Mouse (Mus musculus) heart, embryonic 14.5 days (tissue): ENCODE measurements around the gene Mob1b. TPM values are rescaled to one million over a fixed set of nuclear protein-coding genes. Genes with fewer than 3 reads are reported as not detected.
A peak's percentile ranks its signal among the peaks of the same experiment; 100 is the strongest.

ENCODE experiments used
- ATAC-seq: fragments of 200-750 bp; cut with Nextera tagmentation; 2 replicates; pipeline ENCODE4 v1.8.0; 2017; ENCODE audit warnings: low read depth, moderate TSS enrichment; ENCODE audit not compliant: insufficient number of reproducible peaks, insufficient read depth, low FRiP score
- H3K27ac ChIP-seq, 2 experiments: fragments of 200-500 bp in 1 of 2; fragments of 300-500 bp in 1 of 2; sonication (generic) in 1 of 2; replicated peaks in 1 of 2; 2 replicates each; pipeline ENCODE4 v1.5.1; 2012 to 2014; ENCODE audit warnings: low read depth in 2 of 2, low read length in 2 of 2, control low read depth in 1 of 2, mild to moderate bottlenecking in 1 of 2, mixed read lengths in 1 of 2; ENCODE audit not compliant: control insufficient read depth in 1 of 2, insufficient read depth in 1 of 2
- H3K27me3 ChIP-seq: fragments of 300-500 bp; sonication (generic); 2 replicates; pipeline ENCODE4 v1.6.1; 2014; ENCODE audit warnings: mild to moderate bottlenecking, low read length, control low read depth; ENCODE audit not compliant: control insufficient read depth, insufficient read depth
- H3K36me3 ChIP-seq: fragments of 300-500 bp; sonication (generic); 2 replicates; pipeline ENCODE4 v1.6.1; 2014; ENCODE audit warnings: mild to moderate bottlenecking, control low read depth, low read length, mixed read lengths; ENCODE audit not compliant: control insufficient read depth, insufficient read depth
- H3K4me1 ChIP-seq, 2 experiments: fragments of 200-500 bp in 1 of 2; fragments of 300-500 bp in 1 of 2; sonication (generic) in 1 of 2; 2 replicates each; pipeline ENCODE4 v1.6.1; 2012 to 2014; ENCODE audit warnings: low read length in 2 of 2, control low read depth in 1 of 2, mixed read lengths in 1 of 2; ENCODE audit not compliant: control insufficient read depth in 2 of 2, insufficient read depth in 2 of 2
- H3K4me2 ChIP-seq: fragments of 300-500 bp; sonication (generic); 2 replicates; pipeline ENCODE4 v1.6.1; 2014; ENCODE audit warnings: mild to moderate bottlenecking, low read length
- H3K4me3 ChIP-seq, 2 experiments: fragments of 200-500 bp in 1 of 2; fragments of 300-500 bp in 1 of 2; sonication (generic) in 1 of 2; 2 replicates each; pipeline ENCODE4 v1.5.1; 2012 to 2014; ENCODE audit warnings: low read length in 2 of 2, mild to moderate bottlenecking in 2 of 2, control low read depth in 1 of 2, low read depth in 1 of 2, moderate library complexity in 1 of 2; ENCODE audit not compliant: control insufficient read depth in 1 of 2, insufficient read depth in 1 of 2
- H3K9ac ChIP-seq: fragments of 300-500 bp; sonication (generic); 2 replicates; pipeline ENCODE4 v1.6.1; 2014; ENCODE audit warnings: mild to moderate bottlenecking, low read length
- H3K9me3 ChIP-seq: fragments of 300-500 bp; sonication (generic); 2 replicates; pipeline ENCODE4 v1.6.1; 2016; ENCODE audit warnings: low read length, control low read depth; ENCODE audit not compliant: control insufficient read depth
- WGBS: fragments of 180-500 bp; shearing (Covaris S2); extraction: QIAGEN DNeasy Blood & Tissue Kit; methylation state at CpG from one replicate; pipeline ENCODE4 v1.1.7; 2014; 5-methylcytosine and 5-hydroxymethylcytosine counted together
- polyA plus RNA-seq: library from polyadenylated mRNA; unstranded; fragments of >200 nt; fragmentation: Nextera tagmentation; extraction: Ambion mirVana; gene quantifications from 2 replicates; pipeline ENCODE4 v1.2.1, GENCODE M21; 2014

Mob1b gene
- polyA plus RNA-seq, 1 experiment from 2014 or later, result 31.0 TPM

DNA sequence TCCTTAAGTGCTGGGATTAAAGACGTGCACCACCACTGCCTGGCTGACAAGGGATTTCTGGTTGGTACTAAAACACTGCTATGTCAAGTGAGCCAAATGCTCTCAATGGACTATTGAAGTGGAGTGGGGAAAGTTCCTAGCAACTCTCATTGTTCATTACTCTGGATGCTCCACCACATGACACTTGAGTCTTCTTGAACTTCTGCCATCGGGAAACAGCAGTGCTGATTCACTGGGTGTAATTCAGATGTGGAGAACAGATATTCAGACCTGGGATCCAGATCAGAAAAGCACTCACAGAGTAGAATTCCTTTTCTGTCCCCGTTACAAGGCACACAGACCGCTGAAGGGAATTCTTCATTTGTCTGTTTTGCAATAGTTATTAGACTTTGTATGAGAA is 17.1 kb upstream of the Mob1b start:
- Histone ChIP-seq H3K4me3 (no peak overlapping the region), H3K27ac (no peak overlapping the region), H3K4me2 (no peak overlapping the region), H3K4me1 (no peaks in the 10 kb centered on the region), H3K9ac (no peak overlapping the region), H3K9me3 (no peaks in the 10 kb centered on the region), H3K27me3 (no peaks in the 10 kb centered on the region), H3K36me3 (no peaks in the 10 kb centered on the region)
- no peak for ATAC-seq
- WGBS, result 71% methylated on average over 4 of the region's 4 CpGs

DNA sequence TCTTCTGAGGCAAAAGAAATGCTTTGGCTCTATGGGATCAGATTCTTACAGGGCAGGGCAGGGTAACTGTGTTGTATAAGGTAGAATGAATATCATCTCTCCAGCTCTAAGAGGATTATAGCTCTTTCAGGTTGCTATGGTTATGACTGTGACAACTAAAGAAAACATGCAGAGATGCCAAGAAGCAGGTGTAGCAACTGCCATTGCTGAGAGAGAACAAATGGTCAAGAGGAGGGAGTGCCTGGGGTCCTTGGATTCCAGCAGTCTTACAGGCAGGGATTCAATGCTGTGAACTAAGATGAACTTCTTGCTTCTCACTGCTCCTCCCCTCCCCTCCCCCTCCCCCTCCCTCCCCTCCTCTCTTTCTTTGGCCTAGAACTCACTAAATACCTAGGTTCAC is 9.5 kb upstream of the Mob1b start:
- ATAC-seq, result no peak
- H3K4me2 ChIP-seq, result peak overlapping the region; percentile 63
- H3K9me3 ChIP-seq, result no peaks in the 10 kb centered on the region
- H3K27ac ChIP-seq, result peak overlapping the region; percentile 96 to 99
- peaks cover 13 to 26% of the 10 kb centered on the region in 2 experiments for H3K4me1 ChIP-seq
- H3K9ac ChIP-seq, result peak overlapping the region; percentile 54
- no peaks in the 10 kb centered on the region for H3K27me3 ChIP-seq
- no peak overlapping the region for H3K4me3 ChIP-seq
- no peaks in the 10 kb centered on the region for H3K36me3 ChIP-seq

- 9% methylated on average over 10 of the region's 10 CpGs for WGBS
- peak overlapping the region; percentile 54 for H3K9ac ChIP-seq
- peak; percentile 78 for ATAC-seq
- H3K27ac ChIP-seq, result peak overlapping the region; percentile 96 to 99
- H3K27me3 ChIP-seq, result no peaks in the 10 kb centered on the region
- H3K4me1 ChIP-seq, result peaks cover 13 to 26% of the 10 kb centered on the region in 2 experiments
- H3K9me3 ChIP-seq, result no peaks in the 10 kb centered on the region
- peak overlapping the region; percentile 63 for H3K4me2 ChIP-seq
- peak overlapping the region; percentile 16 to 26 for H3K4me3 ChIP-seq
- no peaks in the 10 kb centered on the region for H3K36me3 ChIP-seq
Observed at GRCm38 (mm10) chr5:88711618-88712224, 8.9 kb upstream of the Mob1b start.

GRCm38 (mm10) chr5:88712328-88712727 is 8.3 kb upstream of the Mob1b start:
- peak overlapping the region; percentile 54 for H3K9ac ChIP-seq
- 28% methylated on average over 6 of the region's 6 CpGs for WGBS
- no peaks in the 10 kb centered on the region for H3K27me3 ChIP-seq
- H3K4me3 ChIP-seq, result peak overlapping the region in 1 of 2 experiments; percentile 16; a peak in 1 of 4 replicates
- peaks cover 13 to 26% of the 10 kb centered on the region in 2 experiments for H3K4me1 ChIP-seq
- H3K4me2 ChIP-seq, result peak overlapping the region; percentile 63
- H3K9me3 ChIP-seq, result no peaks in the 10 kb centered on the region
- H3K27ac ChIP-seq, result peak overlapping the region; percentile 96 to 99
- 0 out of 2 replicates have a peak, but pooled peaks have one; percentile 6 for ATAC-seq
- H3K36me3 ChIP-seq, result no peaks in the 10 kb centered on the region

- no peaks in the 10 kb centered on the region for H3K36me3 ChIP-seq
Observed at GRCm38 (mm10) chr5:88716983-88717382, 3.7 kb upstream of the Mob1b start.

GRCm38 (mm10) chr5:88721003-88721475 is 384 bp downstream of the Mob1b start:
- no peaks in the 10 kb centered on the region for H3K27me3 ChIP-seq
- 0 out of 2 replicates have a peak, but pooled peaks cover 3% of the 10 kb centered on the region for H3K36me3 ChIP-seq
- WGBS, result under 1% methylated on average over 31 of the region's 38 CpGs
- peak overlapping the region; percentile 99 for H3K9ac ChIP-seq
- H3K4me3 ChIP-seq, result peak overlapping the region; percentile 74 to 98
- H3K9me3 ChIP-seq, result no peaks in the 10 kb centered on the region
- peak overlapping the region; percentile 88 for H3K4me2 ChIP-seq
- H3K4me1 ChIP-seq, result peaks cover 2 to 31% of the 10 kb centered on the region in 2 experiments; a peak in 3 of 4 replicates
- peak overlapping the region; percentile 67 to 96 for H3K27ac ChIP-seq
- ATAC-seq, result peak; percentile 45

More at GRCm38 (mm10) chr5:88716983-88717382, 3.7 kb upstream of the Mob1b start:
- Histone ChIP-seq H3K27ac (no peak overlapping the region), H3K4me1 (peaks cover 3 to 11% of the 10 kb centered on the region in 2 experiments), H3K9me3 (no peaks in the 10 kb centered on the region), H3K4me3 (no peak overlapping the region), H3K9ac (no peak overlapping the region), H3K27me3 (no peaks in the 10 kb centered on the region), H3K4me2 (no peak overlapping the region)
- WGBS, result 90% methylated on average over 2 of the region's 2 CpGs
- no peak for ATAC-seq

DNA sequence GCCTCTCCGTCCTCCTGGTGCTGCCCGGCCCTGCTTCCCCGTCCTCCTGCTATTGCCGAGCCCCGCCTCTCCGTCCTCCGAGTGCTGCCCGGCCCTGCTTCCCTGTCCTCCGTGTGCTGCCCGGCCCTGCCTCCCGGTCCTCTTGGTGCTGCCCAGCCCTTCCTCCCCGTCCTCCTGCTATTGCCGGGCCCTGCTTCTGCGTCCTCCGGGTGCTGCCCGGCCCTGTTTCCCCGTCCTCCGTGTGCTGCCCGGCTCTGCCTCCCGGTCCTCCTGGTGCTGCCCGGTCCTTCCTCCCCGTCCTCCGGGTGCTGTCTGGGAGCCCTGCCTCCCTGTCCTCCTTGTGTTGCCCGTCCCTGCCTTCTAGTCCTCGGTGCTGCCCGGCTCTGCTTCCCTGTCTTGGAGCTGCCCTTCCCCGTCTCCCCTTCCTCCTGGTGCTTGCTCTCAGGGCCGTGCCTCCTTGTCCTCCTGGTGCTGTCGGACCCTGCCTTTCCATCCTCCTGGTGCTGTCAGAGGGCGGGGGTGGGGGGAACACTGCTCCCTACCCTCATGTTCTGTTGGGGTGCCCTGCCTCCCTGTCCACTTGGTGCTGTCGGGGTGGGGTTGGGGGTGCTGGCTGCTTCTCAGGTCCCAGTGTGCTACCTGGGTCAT is 1.0 kb downstream of the Mob1b start:
- peak overlapping the region; percentile 74 to 98 for H3K4me3 ChIP-seq
- ATAC-seq, result peak; percentile 11; the same call in 1 of the 2 replicates
- peak overlapping the region; percentile 88 for H3K4me2 ChIP-seq
- 0 out of 2 replicates have a peak, but pooled peaks cover 4% of the 10 kb centered on the region for H3K36me3 ChIP-seq
- H3K9ac ChIP-seq, result peak overlapping the region; percentile 99
- peaks cover 2 to 31% of the 10 kb centered on the region in 2 experiments; a peak in 3 of 4 replicates for H3K4me1 ChIP-seq
- H3K27me3 ChIP-seq, result no peaks in the 10 kb centered on the region
- 1% methylated on average over 31 of the region's 31 CpGs for WGBS
- H3K27ac ChIP-seq, result peak overlapping the region; percentile 67 to 96
- H3K9me3 ChIP-seq, result no peaks in the 10 kb centered on the region
